Mouse (Mus musculus) liver, embryonic 15.5 days (tissue): ENCODE data around the gene Npw. TPM values are rescaled to one million over a fixed set of nuclear protein-coding genes. Genes with fewer than 3 reads are reported as not detected.

Source experiments
- ATAC-seq: fragments of 200-750 bp; cut with Nextera tagmentation; 2 replicates; pipeline ENCODE4 v1.8.0; 2017; ENCODE audit warnings: moderate number of reproducible peaks, mild to moderate bottlenecking, moderate library complexity; ENCODE audit not compliant: insufficient read depth
- H3K27ac ChIP-seq: fragments of 300-500 bp; sonication (generic); replicated peaks from 2 replicates; pipeline ENCODE4 v1.5.1; 2015; ENCODE audit warnings: mild to moderate bottlenecking, inconsistent platforms
- H3K27me3 ChIP-seq: fragments of 300-500 bp; sonication (generic); 2 replicates; pipeline ENCODE4 v1.6.1; 2015; ENCODE audit warnings: mild to moderate bottlenecking, inconsistent platforms
- H3K36me3 ChIP-seq: fragments of 300-500 bp; sonication (generic); replicated peaks from 2 replicates; pipeline ENCODE4 v1.6.1; 2015; ENCODE audit warnings: moderate library complexity, mild to moderate bottlenecking, inconsistent platforms
- H3K4me1 ChIP-seq: fragments of 300-500 bp; sonication (generic); replicated peaks from 2 replicates; pipeline ENCODE4 v1.6.1; 2015; ENCODE audit warnings: inconsistent platforms
- H3K4me2 ChIP-seq: fragments of 300-500 bp; sonication (generic); 2 replicates; pipeline ENCODE4 v1.6.1; 2015; ENCODE audit warnings: moderate library complexity, mild to moderate bottlenecking, inconsistent platforms
- H3K4me3 ChIP-seq: fragments of 300-500 bp; sonication (generic); replicated peaks from 2 replicates; pipeline ENCODE4 v1.5.1; 2015; ENCODE audit warnings: mild to moderate bottlenecking, inconsistent platforms
- H3K9ac ChIP-seq: fragments of 300-500 bp; sonication (generic); 2 replicates; pipeline ENCODE4 v1.6.1; 2015; ENCODE audit warnings: moderate library complexity, mild to moderate bottlenecking, inconsistent platforms
- H3K9me3 ChIP-seq: fragments of 300-500 bp; sonication (generic); replicated peaks from 2 replicates; pipeline ENCODE4 v1.6.1; 2016; ENCODE audit warnings: inconsistent platforms
- WGBS: fragments of 180-500 bp; shearing (Covaris S2); methylation state at CpG from one replicate; pipeline ENCODE4 v1.1.7; 2015; ENCODE audit warnings: mixed read lengths; ENCODE audit not compliant: insufficient replicate concordance; 5-methylcytosine and 5-hydroxymethylcytosine counted together
- polyA plus RNA-seq: library from polyadenylated mRNA; unstranded; fragments of >200 nt; fragmentation: Nextera tagmentation; extraction: Ambion mirVana; gene quantifications from 2 replicates; pipeline ENCODE4 v1.2.1, GENCODE M21; 2015

Npw gene
- polyA plus RNA-seq, 1 experiment from 2014 or later = 0.30 TPM

GRCm38 (mm10) chr17:24628646-24629045 is 29.6 kb downstream of the Npw start:
- Histone ChIP-seq H3K4me2 (no peak overlapping the region), H3K9me3 (no peaks in the 10 kb centered on the region), H3K9ac (no peak overlapping the region), H3K27me3 (no peaks in the 10 kb centered on the region), H3K4me1 (peaks cover 26% of the 10 kb centered on the region), H3K27ac (no peak overlapping the region), H3K4me3 (no peak overlapping the region), H3K36me3 (peaks cover 62% of the 10 kb centered on the region)
- WGBS = 10% methylated on average over 5 of the region's 5 CpGs
- ATAC-seq = no peak

DNA sequence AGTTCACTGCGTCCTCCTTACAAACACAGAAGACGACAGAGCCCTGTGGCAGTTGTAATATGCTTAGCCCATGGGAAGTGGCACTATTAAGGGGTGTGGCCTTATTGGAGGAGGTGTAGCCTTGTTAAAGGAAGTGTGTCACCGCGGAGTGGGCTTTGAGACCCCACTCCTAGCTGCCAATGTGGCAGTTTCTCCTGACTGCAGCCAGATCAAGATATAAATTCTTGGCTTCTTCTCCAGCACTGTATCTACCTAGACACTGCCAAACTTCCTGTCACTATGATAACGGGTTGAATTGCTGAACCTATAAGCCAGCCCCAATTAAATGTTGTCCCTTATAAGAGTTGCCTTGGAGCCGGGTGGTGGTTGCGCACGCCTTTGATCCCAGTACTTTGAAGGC is 32.8 kb downstream of the Npw start:
- Histone ChIP-seq H3K9ac (no peak overlapping the region), H3K27me3 (no peaks in the 10 kb centered on the region), H3K9me3 (no peaks in the 10 kb centered on the region), H3K27ac (no peak overlapping the region), H3K36me3 (peaks cover 89% of the 10 kb centered on the region), H3K4me2 (no peak overlapping the region), H3K4me3 (no peak overlapping the region), H3K4me1 (peaks cover 4% of the 10 kb centered on the region)
- 83% methylated on average over 8 of the region's 8 CpGs for WGBS
- ATAC-seq = no peak

DNA sequence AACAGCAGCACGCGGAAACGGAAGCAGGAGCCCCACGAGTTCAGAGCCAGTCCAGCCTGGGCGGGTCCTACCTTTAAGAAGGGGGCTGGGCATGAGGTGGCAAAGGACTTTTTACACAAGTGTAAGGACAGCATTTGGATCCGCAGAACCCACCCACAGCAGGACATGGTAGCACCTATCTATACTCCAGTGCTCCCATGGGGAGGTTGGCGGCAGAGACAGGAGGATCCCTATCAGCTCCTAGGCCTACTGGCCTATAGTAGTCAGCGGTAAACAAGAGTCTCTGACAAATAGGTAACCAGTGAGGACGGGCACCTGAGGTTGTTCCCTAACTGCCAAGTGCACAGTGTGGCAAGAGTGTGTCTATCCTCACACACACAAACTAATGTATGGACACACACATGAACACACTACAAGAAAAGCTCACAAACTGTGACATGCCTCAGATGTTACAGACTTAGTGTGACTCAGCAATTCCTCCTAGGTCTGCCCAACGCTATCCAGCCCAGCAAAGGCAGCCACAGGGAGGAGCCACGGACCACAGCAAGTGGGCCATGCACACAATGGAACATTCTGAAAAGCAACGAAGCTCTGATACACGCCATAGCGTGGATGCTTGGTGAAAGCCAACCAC is 40.6 kb downstream of the Npw start:
- H3K4me2 ChIP-seq = peak overlapping the region; percentile 55
- H3K9ac ChIP-seq = peak overlapping the region; percentile 38
- peaks cover 29% of the 10 kb centered on the region for H3K4me1 ChIP-seq
- peak; percentile 96 for ATAC-seq
- peaks cover 81% of the 10 kb centered on the region for H3K36me3 ChIP-seq
- H3K27me3 ChIP-seq = no peaks in the 10 kb centered on the region
- peak overlapping the region; percentile 7; the same call in 1 of the 2 replicates for H3K4me3 ChIP-seq
- 31% methylated on average over 14 of the region's 14 CpGs for WGBS
- peak overlapping the region; percentile 87 for H3K27ac ChIP-seq
- H3K9me3 ChIP-seq = no peaks in the 10 kb centered on the region

- Histone ChIP-seq H3K4me3 (no peak overlapping the region), H3K4me2 (0 out of 2 replicates have a peak overlapping the region, but pooled peaks have one; percentile 0), H3K4me1 (peaks cover 47% of the 10 kb centered on the region), H3K36me3 (peaks cover 54% of the 10 kb centered on the region), H3K9ac (0 out of 2 replicates have a peak overlapping the region, but pooled peaks have one; percentile 0), H3K27me3 (no peaks in the 10 kb centered on the region), H3K9me3 (no peaks in the 10 kb centered on the region), H3K27ac (peak overlapping the region; percentile 90)
- peak; percentile 66 for ATAC-seq
- 9% methylated on average over 2 of the region's 2 CpGs for WGBS
Observed at GRCm38 (mm10) chr17:24610711-24611110, 47.5 kb downstream of the Npw start.

GRCm38 (mm10) chr17:24608874-24609273 is 49.4 kb downstream of the Npw start:
- H3K9ac ChIP-seq = peak overlapping the region; percentile 20; the same call in 1 of the 2 replicates
- WGBS = 25% methylated on average over 8 of the region's 8 CpGs
- ATAC-seq = peak; percentile 89
- H3K9me3 ChIP-seq = no peaks in the 10 kb centered on the region
- no peak overlapping the region for H3K4me3 ChIP-seq
- H3K4me2 ChIP-seq = peak overlapping the region; percentile 48
- H3K36me3 ChIP-seq = peaks cover 46% of the 10 kb centered on the region
- H3K27ac ChIP-seq = peak overlapping the region; percentile 90
- H3K4me1 ChIP-seq = peaks cover 61% of the 10 kb centered on the region
- no peaks in the 10 kb centered on the region for H3K27me3 ChIP-seq

- 37% methylated on average over 4 of the region's 4 CpGs for WGBS
- ATAC-seq = peak; percentile 72
- no peaks in the 10 kb centered on the region for H3K27me3 ChIP-seq
- peak overlapping the region; percentile 48 for H3K4me2 ChIP-seq
- peak overlapping the region; percentile 20; the same call in 1 of the 2 replicates for H3K9ac ChIP-seq
- peaks cover 61% of the 10 kb centered on the region for H3K4me1 ChIP-seq
- no peaks in the 10 kb centered on the region for H3K9me3 ChIP-seq
- H3K27ac ChIP-seq = peak overlapping the region; percentile 90
- no peak overlapping the region for H3K4me3 ChIP-seq
- H3K36me3 ChIP-seq = peaks cover 42% of the 10 kb centered on the region
Observed at GRCm38 (mm10) chr17:24608370-24608769, 49.9 kb downstream of the Npw start.

Other genes with a start within 250 kb of the Npw start
- gene Rnps1, start 243.9 kb downstream of the Npw start, polyA plus RNA-seq = 109 and 113 TPM in 2 replicates
- gene Eci1, start 231.8 kb downstream of the Npw start, polyA plus RNA-seq = 81.2 and 92.2 TPM in 2 replicates
- 0.39 and 0.41 TPM in 2 replicates for gene Dnase1l2, start 215.4 kb downstream of the Npw start, polyA plus RNA-seq
- gene E4f1, start 188.1 kb downstream of the Npw start, polyA plus RNA-seq = 11.5 and 14.2 TPM in 2 replicates
- gene Pgp, start 188.1 kb downstream of the Npw start, polyA plus RNA-seq = 60.5 and 61.2 TPM in 2 replicates
- 0.13 TPM in 1 of 2 replicates, not detected in the other for gene Bricd5, start 184.6 kb downstream of the Npw start, polyA plus RNA-seq
- 12.0 and 13.6 TPM in 2 replicates for gene Mlst8, start 179.4 kb downstream of the Npw start, polyA plus RNA-seq
- 0.05 and 0.09 TPM in 2 replicates for gene Caskin1, start 169.9 kb downstream of the Npw start, polyA plus RNA-seq
- gene Traf7, start 130.5 kb downstream of the Npw start, polyA plus RNA-seq = 32.9 and 35.2 TPM in 2 replicates
- gene Rab26, start 124.2 kb downstream of the Npw start, polyA plus RNA-seq = 0.64 and 0.74 TPM in 2 replicates
- 2.6 and 3.0 TPM in 2 replicates for gene Pkd1, start 108.6 kb downstream of the Npw start, polyA plus RNA-seq
- gene Tsc2, start 25.8 kb downstream of the Npw start, polyA plus RNA-seq = 18.8 and 21.4 TPM in 2 replicates
- gene Nthl1, start 25.8 kb downstream of the Npw start, polyA plus RNA-seq = 5.8 and 6.4 TPM in 2 replicates
- 10.8 and 13.8 TPM in 2 replicates for gene Slc9a3r2, start 8.1 kb downstream of the Npw start, polyA plus RNA-seq
- 9.9 and 12.5 TPM in 2 replicates for gene Zfp598, start 11.2 kb upstream of the Npw start, polyA plus RNA-seq
- gene Syngr3, start 31.5 kb upstream of the Npw start, polyA plus RNA-seq = 0.07 and 0.16 TPM in 2 replicates
- 22.8 and 25.2 TPM in 2 replicates for gene Gfer, start 37.7 kb upstream of the Npw start, polyA plus RNA-seq
- gene Noxo1, start 37.8 kb upstream of the Npw start, polyA plus RNA-seq = 0.14 and 0.16 TPM in 2 replicates
- gene Tbl3, start 49.2 kb upstream of the Npw start, polyA plus RNA-seq = 35.0 and 40.6 TPM in 2 replicates
- not detected in 2 replicates for gene Rnf151, start 59.6 kb upstream of the Npw start, polyA plus RNA-seq
- gene Rps2, start 59.7 kb upstream of the Npw start, polyA plus RNA-seq = 1,043 and 1,068 TPM in 2 replicates
- gene Ndufb10, start 66.0 kb upstream of the Npw start, polyA plus RNA-seq = 160 and 162 TPM in 2 replicates
- gene Rpl3l, start 69.4 kb upstream of the Npw start, polyA plus RNA-seq = 0.09 and 0.15 TPM in 2 replicates
- gene Msrb1, start 78.2 kb upstream of the Npw start, polyA plus RNA-seq = 31.1 and 32.9 TPM in 2 replicates
- 0.07 TPM in 1 of 2 replicates, not detected in the other for gene Hs3st6, start 94.5 kb upstream of the Npw start, polyA plus RNA-seq
- gene Meiob, start 145.8 kb upstream of the Npw start, polyA plus RNA-seq = 0.35 and 0.54 TPM in 2 replicates
- gene Hagh, start 181.7 kb upstream of the Npw start, polyA plus RNA-seq = 117 and 135 TPM in 2 replicates
- 41.1 and 44.2 TPM in 2 replicates for gene Fahd1, start 191.9 kb upstream of the Npw start, polyA plus RNA-seq
- gene Igfals, start 207.5 kb upstream of the Npw start, polyA plus RNA-seq = 9.6 and 11.5 TPM in 2 replicates
- gene Nubp2, start 227.9 kb upstream of the Npw start, polyA plus RNA-seq = 68.1 and 73.5 TPM in 2 replicates
- 45.2 and 48.4 TPM in 2 replicates for gene Spsb3, start 228.2 kb upstream of the Npw start, polyA plus RNA-seq
- 11.5 and 13.0 TPM in 2 replicates for gene Eme2, start 236.6 kb upstream of the Npw start, polyA plus RNA-seq
- gene Mrps34, start 236.7 kb upstream of the Npw start, polyA plus RNA-seq = 52.3 and 52.8 TPM in 2 replicates
- 53.4 and 60.1 TPM in 2 replicates for gene Nme3, start 238.0 kb upstream of the Npw start, polyA plus RNA-seq